Mouse (Mus musculus) heart, postnatal 0 days (tissue): ENCODE measurements at regions not wholly inside any gene's neighbourhood (a gene's known extent, or its start where the extent isn't known, plus 50 kb on each side); places are given as distances from the start of the nearest gene placed in this dataset.

Experiments
- CTCF ChIP-seq: IDR thresholded peaks from 2 replicates; pipeline ENCODE4 v1.5.1; 2016; ENCODE audit warnings: antibody characterized with exemption, control low read depth, low read depth
- EP300 ChIP-seq: IDR thresholded peaks from 2 replicates; pipeline ENCODE4 v1.6.1; 2016; ENCODE audit warnings: antibody characterized with exemption, low read depth

DNA sequence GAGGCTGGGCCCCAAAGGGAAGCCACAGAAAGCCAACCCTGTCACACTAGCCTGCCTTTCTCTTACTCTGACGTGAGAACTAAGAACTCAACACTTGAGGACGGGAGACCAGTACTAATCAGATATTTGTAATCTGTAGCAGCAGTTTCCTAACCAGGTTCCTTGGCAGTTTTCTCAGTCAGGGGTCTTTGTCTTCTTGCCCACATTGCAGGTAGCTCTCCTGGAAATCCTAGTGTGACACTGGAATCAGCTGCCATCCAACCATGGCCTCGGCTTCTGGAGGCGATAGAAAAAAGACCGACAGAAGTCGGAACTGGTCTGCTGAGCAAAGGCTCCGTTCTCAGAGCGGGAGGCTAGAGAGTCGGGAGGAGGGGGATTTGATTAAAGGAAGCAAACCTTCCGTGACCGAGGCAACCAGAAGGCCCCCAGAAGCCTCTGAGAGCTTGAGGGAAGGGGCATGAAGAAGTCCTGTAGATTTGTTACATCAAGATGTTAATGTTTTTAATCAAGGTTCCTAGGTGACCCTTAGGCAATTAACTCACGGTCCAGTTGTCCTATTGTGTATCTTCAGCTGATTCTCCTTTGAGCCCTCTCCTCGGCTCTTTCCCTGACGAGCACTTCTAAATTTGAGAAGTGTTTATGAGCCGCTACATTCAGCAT, 284.2 kb downstream of the Ndfip2 start:
- TF ChIP-seq EP300: no peak
- no peak for TF ChIP-seq CTCF
